In the genomic region with DNA sequence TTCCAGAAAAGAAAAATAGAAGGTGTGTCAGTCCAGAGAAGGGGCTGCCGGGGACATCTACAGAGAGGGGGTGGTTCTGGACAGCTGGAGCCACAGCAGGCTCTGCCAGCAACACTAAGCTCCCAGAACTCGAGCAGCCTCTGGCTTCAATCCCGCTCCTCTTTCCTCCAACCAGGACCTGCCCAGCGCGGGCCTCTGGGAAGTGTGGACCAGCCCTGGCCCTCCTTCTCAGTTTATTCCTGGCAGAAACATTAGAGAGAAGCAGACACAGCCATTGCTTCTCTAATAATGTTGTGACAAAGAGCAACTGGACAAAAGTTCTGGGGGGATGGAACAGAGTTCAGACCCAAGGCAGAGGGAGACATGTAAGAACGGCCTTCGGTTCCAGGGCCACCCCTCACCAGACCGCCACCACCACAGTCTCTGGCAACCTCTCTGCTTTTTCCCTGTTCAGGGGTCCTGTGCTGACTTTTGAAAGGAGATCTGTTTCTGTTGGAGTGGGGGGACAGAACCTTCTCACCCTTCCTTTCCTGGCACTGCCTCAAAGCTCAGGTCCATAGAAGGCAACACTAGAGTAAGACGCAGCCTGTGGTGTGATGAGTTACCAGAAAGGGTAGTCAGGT, we compare ENCODE assay signal across 8 mouse cellular contexts.
DNase-seq lines count a peak whose midpoint lies in the region; ATAC-seq lines count a peak whose summit lies in the region.

No protein-coding gene starts in this region.

- peak; percentile 70 for ATAC-seq in midbrain, embryonic 16.5 days
- ATAC-seq in midbrain, embryonic 11.5 days (ENCODE audit: low FRiP score), result no peak
- peak; percentile 81 for ATAC-seq in lung, embryonic 16.5 days (ENCODE audit: low read depth)
- no peak for ATAC-seq in granulocyte monocyte progenitor cell, adult 5-6 weeks (replicated peaks; ENCODE audit: poor library complexity, severe bottlenecking)

- H3K36me3 ChIP-seq in midbrain, embryonic 16.5 days (ENCODE audit: control insufficient read depth, insufficient read depth, low read length), result no peaks in the 10 kb centered on the region
- no peaks in the 10 kb centered on the region; the same call in 1 of the 2 replicates for H3K36me3 ChIP-seq in midbrain, embryonic 11.5 days (ENCODE audit: control insufficient read depth, insufficient read depth, low read length)
- H3K36me3 ChIP-seq in lung, embryonic 16.5 days (ENCODE audit: control insufficient read depth, insufficient read depth, low read length), result peaks cover 7% of the 10 kb centered on the region; the same call in 1 of the 2 replicates

- intact Hi-C loops in heart, postnatal 14 days (cut with DNase I), result loop anchor here (2.0 kb wide), 1 partner anchor 15 kb away; no protein-coding TSS in a partner anchor

- no peaks in the 10 kb centered on the region for H3K4me1 ChIP-seq in midbrain, embryonic 16.5 days (ENCODE audit: control insufficient read depth, insufficient read depth, low read length)
- H3K4me1 ChIP-seq in midbrain, embryonic 11.5 days (ENCODE audit: control insufficient read depth, insufficient read depth, low read length), result peaks cover 7% of the 10 kb centered on the region
- H3K4me1 ChIP-seq in lung, embryonic 16.5 days (replicated peaks; ENCODE audit: control insufficient read depth, insufficient read depth, low read length), result peaks cover 8% of the 10 kb centered on the region

- H3K4me3 ChIP-seq in midbrain, embryonic 16.5 days (ENCODE audit: low read depth, low read length), result no peak overlapping the region
- no peak overlapping the region for H3K4me3 ChIP-seq in midbrain, embryonic 11.5 days (ENCODE audit: low read depth, low read length)
- no peak overlapping the region for H3K4me3 ChIP-seq in lung, embryonic 16.5 days (ENCODE audit: low read length)

- DNase-seq in cerebellum, adult 9-11 months, result peak; percentile 26
- no peak for DNase-seq in cerebellum, adult 9-10 months
- DNase-seq in midbrain, embryonic 11.5 days (ENCODE audit: low spot score, missing footprints), result no peak
- DNase-seq in heart, postnatal 14 days, result peak; percentile 80 to 87
- DNase-seq in urinary bladder, postnatal 4 days (ENCODE audit: low spot score in 2 of 2), result peak; percentile 84 to 85

- no peaks in the 10 kb centered on the region for H3K9me3 ChIP-seq in midbrain, embryonic 16.5 days (replicated peaks; ENCODE audit: control insufficient read depth, low read length, poor library complexity, severe bottlenecking)
- no peaks in the 10 kb centered on the region for H3K9me3 ChIP-seq in midbrain, embryonic 11.5 days (ENCODE audit: control insufficient read depth, low read length)
- H3K9me3 ChIP-seq in lung, embryonic 16.5 days (ENCODE audit: control insufficient read depth, low read length), result no peaks in the 10 kb centered on the region

- WGBS in midbrain, embryonic 16.5 days, result 73% methylated on average over 9 of the region's 9 CpGs
- WGBS in midbrain, embryonic 11.5 days, result 83% methylated on average over 9 of the region's 9 CpGs
- 53% methylated on average over 9 of the region's 9 CpGs for WGBS in lung, embryonic 16.5 days

- H3K9ac ChIP-seq in midbrain, embryonic 16.5 days (ENCODE audit: low read depth, low read length), result no peak overlapping the region
- H3K9ac ChIP-seq in midbrain, embryonic 11.5 days (ENCODE audit: low read length), result no peak overlapping the region
- H3K9ac ChIP-seq in lung, embryonic 16.5 days (ENCODE audit: low read length), result no peak overlapping the region

- H3K27me3 ChIP-seq in midbrain, embryonic 16.5 days (ENCODE audit: control insufficient read depth, insufficient read depth, low read depth, low read length), result no peaks in the 10 kb centered on the region
- no peaks in the 10 kb centered on the region for H3K27me3 ChIP-seq in midbrain, embryonic 11.5 days (ENCODE audit: control insufficient read depth, insufficient read depth, low read length)
- H3K27me3 ChIP-seq in lung, embryonic 16.5 days (ENCODE audit: control insufficient read depth, insufficient read depth, low read depth, low read length), result no peaks in the 10 kb centered on the region

- H3K27ac ChIP-seq in midbrain, embryonic 16.5 days (ENCODE audit: low read length), result peak overlapping the region; percentile 65
- no peak overlapping the region for H3K27ac ChIP-seq in midbrain, embryonic 11.5 days (ENCODE audit: low read depth, low read length)
- H3K27ac ChIP-seq in lung, embryonic 16.5 days (ENCODE audit: low read length), result peak overlapping the region; percentile 76

- H3K4me2 ChIP-seq in midbrain, embryonic 16.5 days (ENCODE audit: low read length), result no peak overlapping the region
- H3K4me2 ChIP-seq in midbrain, embryonic 11.5 days, result no peak overlapping the region
- H3K4me2 ChIP-seq in lung, embryonic 16.5 days (ENCODE audit: low read depth, low read length), result no peak overlapping the region

Comparison
In these comparisons a context has a peak if more than half of its experiments do, and no peak if none do; other contexts are left out.
1. DNase-seq: peak in cerebellum, adult 9-11 months (single experiment), heart, postnatal 14 days (2 of 2) and urinary bladder, postnatal 4 days (2 of 2); none in cerebellum, adult 9-10 months (single experiment) and midbrain, embryonic 11.5 days (single experiment).
2. ATAC-seq: peak in midbrain, embryonic 16.5 days (single experiment) and lung, embryonic 16.5 days (single experiment); none in midbrain, embryonic 11.5 days (single experiment) and granulocyte monocyte progenitor cell, adult 5-6 weeks (single experiment).